Mouse (Mus musculus) CD4-positive, CD25-positive, alpha-beta regulatory T cell (primary cell): ENCODE results near the gene Hist1h3h. TPM values are rescaled to one million over a fixed set of nuclear protein-coding genes. Genes with fewer than 3 reads are reported as not detected.

Experiments
- polyA plus RNA-seq: library from polyadenylated mRNA; unstranded; fragments of 100-300 nt; shearing (Covaris generic); gene quantifications from one replicate; pipeline ENCODE4 v1.2.1, GENCODE M21; 2017

Gene Hist1h3h
- polyA plus RNA-seq, result not detected

GRCm38 (mm10) chr13:21717397-21718357 is at the start of gene Hist1h3h:
TSS of gene Hist1h3h (plus strand) at chr13:21717659.

GRCm38 (mm10) chr13:21677305-21677704 is 40.2 kb upstream of the Hist1h3h start, which contains the start of gene Olfr1360:
TSS of gene Olfr1360 (minus strand) at chr13:21677405.

GRCm38 (mm10) chr13:21697811-21698210 is 19.6 kb upstream of the Hist1h3h start, which contains the start of gene Olfr1359:
TSS of gene Olfr1359 (plus strand) at chr13:21698111.

GRCm38 (mm10) chr13:21715864-21716539 is 1.5 kb upstream of the Hist1h3h start, which contains the start of the genes Hist1h2bl and Hist1h2ai:
TSS of gene Hist1h2bl (minus strand) at chr13:21716143.
TSS of gene Hist1h2ai (plus strand) at chr13:21716422.

GRCm38 (mm10) chr13:21721757-21722372 is 4.4 kb downstream of the Hist1h3h start, which contains the start of gene Hist1h2bm:
TSS of gene Hist1h2bm (plus strand) at chr13:21722044.

GRCm38 (mm10) chr13:21734906-21735767 is 17.7 kb downstream of the Hist1h3h start, which contains the start of gene Hist1h4j:
TSS of gene Hist1h4j (plus strand) at chr13:21735064.

GRCm38 (mm10) chr13:21750159-21751017 is 32.9 kb downstream of the Hist1h3h start, which contains the start of gene Hist1h4k:
TSS of gene Hist1h4k (minus strand) at chr13:21750505.

GRCm38 (mm10) chr13:21753524-21754285 is 36.2 kb downstream of the Hist1h3h start, which contains the start of the genes Hist1h2ak and Hist1h2bn:
TSS of gene Hist1h2ak (minus strand) at chr13:21753827.
TSS of gene Hist1h2bn (plus strand) at chr13:21754123.

Other genes with a start within 250 kb of the Hist1h3h start
- gene Nkapl, start 249.2 kb upstream of the Hist1h3h start, polyA plus RNA-seq, result not detected
- gene Zkscan4, start 238.8 kb upstream of the Hist1h3h start, polyA plus RNA-seq, result 0.13 TPM
- not detected for gene Gm10065, start 238.2 kb upstream of the Hist1h3h start, polyA plus RNA-seq
- not detected for gene AK157302, start 222.4 kb upstream of the Hist1h3h start, polyA plus RNA-seq
- gene Gm11273, start 216.2 kb upstream of the Hist1h3h start, polyA plus RNA-seq, result 8.7 TPM
- gene Zkscan8, start 186.5 kb upstream of the Hist1h3h start, polyA plus RNA-seq, result 7.3 TPM
- not detected for gene Olfr1366, start 174.9 kb upstream of the Hist1h3h start, polyA plus RNA-seq
- gene Olfr1535, start 157.8 kb upstream of the Hist1h3h start, polyA plus RNA-seq, result not detected
- not detected for gene Olfr1364, start 135.9 kb upstream of the Hist1h3h start, polyA plus RNA-seq
- not detected for gene Olfr1362, start 103.6 kb upstream of the Hist1h3h start, polyA plus RNA-seq
- not detected for gene Olfr11, start 75.1 kb upstream of the Hist1h3h start, polyA plus RNA-seq
- gene Olfr1361, start 54.3 kb upstream of the Hist1h3h start, polyA plus RNA-seq, result not detected
- not detected for gene Olfr1360, start 40.3 kb upstream of the Hist1h3h start, polyA plus RNA-seq
- not detected for gene Olfr1359, start 19.5 kb upstream of the Hist1h3h start, polyA plus RNA-seq
- 2.4 TPM for gene Hist1h2bl, start 1.5 kb upstream of the Hist1h3h start, polyA plus RNA-seq
- 14.3 TPM for gene Hist1h2ai, start 1.2 kb upstream of the Hist1h3h start, polyA plus RNA-seq
- 0.87 TPM for gene Hist1h2bm, start 4.4 kb downstream of the Hist1h3h start, polyA plus RNA-seq
- gene Hist1h4j, start 17.4 kb downstream of the Hist1h3h start, polyA plus RNA-seq, result 0.80 TPM
- gene Hist1h4k, start 32.8 kb downstream of the Hist1h3h start, polyA plus RNA-seq, result 8.1 TPM
- gene Hist1h2ak, start 36.2 kb downstream of the Hist1h3h start, polyA plus RNA-seq, result 1.6 TPM
- gene Hist1h2bn, start 36.5 kb downstream of the Hist1h3h start, polyA plus RNA-seq, result not detected
- gene Hist1h1b, start 63.0 kb downstream of the Hist1h3h start, polyA plus RNA-seq, result 1.8 TPM
- gene Hist1h3i, start 65.7 kb downstream of the Hist1h3h start, polyA plus RNA-seq, result 1.1 TPM
- 0.99 TPM for gene Hist1h2an, start 69.6 kb downstream of the Hist1h3h start, polyA plus RNA-seq
- gene Hist1h2bp, start 69.8 kb downstream of the Hist1h3h start, polyA plus RNA-seq, result not detected
- 5.0 TPM for gene Hist1h2bq, start 92.5 kb downstream of the Hist1h3h start, polyA plus RNA-seq
- not detected for gene Hist1h2ao, start 92.8 kb downstream of the Hist1h3h start, polyA plus RNA-seq
- 36.0 TPM for gene Hist1h4m, start 94.1 kb downstream of the Hist1h3h start, polyA plus RNA-seq
- 18.1 TPM for gene Hist1h4n, start 114.5 kb downstream of the Hist1h3h start, polyA plus RNA-seq
- gene Hist1h2ap, start 115.8 kb downstream of the Hist1h3h start, polyA plus RNA-seq, result 144 TPM
- gene Hist1h2br, start 116.1 kb downstream of the Hist1h3h start, polyA plus RNA-seq, result 5.0 TPM
- not detected for gene Zfp184, start 227.4 kb downstream of the Hist1h3h start, polyA plus RNA-seq